Mouse (Mus musculus): ENCODE measurements around the gene Arhgap40.

- TF ChIP-seq CHD2 (IDR thresholded peaks at IDR 0.05; ENCODE audit: low read length) (no peak), USF2 (conservative IDR thresholded peaks at IDR 0.05; ENCODE audit: low read depth, low read length) (no peak), CTCF (conservative IDR thresholded peaks at IDR 0.05 in 1 of 2, IDR thresholded peaks at IDR 0.05 in 1 of 2; ENCODE audit: low read depth in 2 of 2, low read length in 2 of 2) (no peak), MAZ (IDR thresholded peaks at IDR 0.05; ENCODE audit: low read depth, low read length) (no peak)
These were observed 1.3 kb downstream of the Arhgap40 start for GRCm38 (mm10) chr2:158513821-158514336.

Data from CH12.LX (cell line).